Mouse (Mus musculus) kidney, adult 2 months (tissue): ENCODE results near the gene Styx.

Experiments
- CTCF ChIP-seq: fragments of 200-500 bp; conservative IDR thresholded peaks from 2 replicates; pipeline ENCODE4 v1.5.1; 2011; ENCODE audit warnings: low read depth, mild to moderate bottlenecking, control low read depth, low read length, moderate library complexity, mixed read lengths; ENCODE audit not compliant: insufficient read depth, insufficient read length
- POLR2A ChIP-seq: fragments of 200-500 bp; IDR thresholded peaks from one replicate; pipeline ENCODE4 v1.6.1; 2011; ENCODE audit warnings: low read depth, low read length, control low read depth

GRCm38 (mm10) chr14:45455651-45456501, 105.0 kb downstream of the Styx start:
- TF ChIP-seq CTCF: no peak
- no peak for TF ChIP-seq POLR2A
